Mouse (Mus musculus) CH12.LX (cell line): Measurements from ENCODE around the gene Nacc2.

Source experiments
- CHD1 ChIP-seq: IDR thresholded peaks from 2 replicates; pipeline ENCODE4 v1.6.1; 2012; ENCODE audit warnings: low read depth, low read length, improper control_type of control experiment, inconsistent platforms
- CHD2 ChIP-seq: IDR thresholded peaks from 2 replicates; pipeline ENCODE4 v1.6.1; 2011; ENCODE audit warnings: low read length, improper control_type of control experiment
- CTCF ChIP-seq, 2 experiments: IDR thresholded peaks in 1 of 2; conservative IDR thresholded peaks in 1 of 2; 2 replicates each; pipeline ENCODE4 v1.5.1; 2011 to 2012; ENCODE audit warnings: low read depth in 2 of 2, low read length in 2 of 2, improper control_type of control experiment in 1 of 2, inconsistent platforms in 1 of 2, mild to moderate bottlenecking in 1 of 2, moderate library complexity in 1 of 2
- KAT2A ChIP-seq: IDR thresholded peaks from 2 replicates; pipeline ENCODE4 v1.6.1; 2012; ENCODE audit warnings: low read length, improper control_type of control experiment, inconsistent platforms; ENCODE audit not compliant: insufficient replicate concordance
- MAFK ChIP-seq: IDR thresholded peaks from 2 replicates; pipeline ENCODE4 v1.6.1; 2011; ENCODE audit warnings: low read length, improper control_type of control experiment; ENCODE audit not compliant: insufficient replicate concordance
- NRF1 ChIP-seq: IDR thresholded peaks from 2 replicates; pipeline ENCODE4 v1.6.1; 2014; ENCODE audit warnings: low read depth, mild to moderate bottlenecking, inconsistent platforms, low read length, improper control_type of control experiment, moderate library complexity
- POLR2AphosphoS2 ChIP-seq: IDR thresholded peaks from 2 replicates; pipeline ENCODE4 v1.6.1; 2011; ENCODE audit warnings: low read depth, low read length, improper control_type of control experiment
- ZC3H11A ChIP-seq: IDR thresholded peaks from 2 replicates; pipeline ENCODE4 v1.6.1; 2012; ENCODE audit warnings: low read depth, mild to moderate bottlenecking, inconsistent platforms, low read length, improper control_type of control experiment

GRCm38 (mm10) chr2:26141893-26142635 is 19.0 kb upstream of the Nacc2 start:
- TF ChIP-seq MAFK (no peak), CHD2 (no peak), NRF1 (no peak), POLR2AphosphoS2 (no peak), CTCF (conservative IDR thresholded peaks at IDR 0.05 in 1 of 2, IDR thresholded peaks at IDR 0.05 in 1 of 2; ENCODE audit: low read depth in 2 of 2, low read length in 2 of 2) (peak; percentile 35 to 89; a peak in 3 of 4 replicates), ZC3H11A (peak; percentile 90), CHD1 (no peak), KAT2A (no peak)
